Mouse (Mus musculus): ENCODE results near the gene Rftn1.

- TF ChIP-seq CTCF (IDR thresholded peaks at IDR 0.05; ENCODE audit: insufficient read depth, low read depth, low read length) (no peak), POLR2A (IDR thresholded peaks at IDR 0.05; ENCODE audit: insufficient read depth, low read depth, low read length) (no peak)
These were observed 3.2 kb upstream of the Rftn1 start for GRCm38 (mm10) chr17:50193653-50194052.
